Mouse (Mus musculus) midbrain, embryonic 15.5 days (tissue): ENCODE data around the gene Ssr1. TPM values are rescaled to one million over a fixed set of nuclear protein-coding genes. Genes with fewer than 3 reads are reported as not detected.

Experiments used
- ATAC-seq: fragments of 200-750 bp; cut with Nextera tagmentation; replicated peaks from 2 replicates; pipeline ENCODE4 v1.8.0; 2017; ENCODE audit warnings: moderate TSS enrichment
- H3K27ac ChIP-seq: fragments of 300-500 bp; sonication (generic); 2 replicates; pipeline ENCODE4 v1.5.1; 2015; ENCODE audit warnings: mild to moderate bottlenecking, inconsistent platforms
- H3K27me3 ChIP-seq: fragments of 300-500 bp; sonication (generic); replicated peaks from 2 replicates; pipeline ENCODE4 v1.6.1; 2015; ENCODE audit warnings: inconsistent platforms
- H3K36me3 ChIP-seq: fragments of 300-500 bp; sonication (generic); replicated peaks from 2 replicates; pipeline ENCODE4 v1.6.1; 2015; ENCODE audit warnings: inconsistent platforms
- H3K4me1 ChIP-seq: fragments of 300-500 bp; sonication (generic); 2 replicates; pipeline ENCODE4 v1.6.1; 2015; ENCODE audit warnings: inconsistent platforms
- H3K4me2 ChIP-seq: fragments of 300-500 bp; sonication (generic); 2 replicates; pipeline ENCODE4 v1.6.1; 2015; ENCODE audit warnings: inconsistent platforms, mild to moderate bottlenecking, moderate library complexity
- H3K4me3 ChIP-seq: fragments of 300-500 bp; sonication (generic); 2 replicates; pipeline ENCODE4 v1.5.1; 2015; ENCODE audit warnings: mild to moderate bottlenecking, inconsistent platforms
- H3K9ac ChIP-seq: fragments of 300-500 bp; sonication (generic); 2 replicates; pipeline ENCODE4 v1.6.1; 2015; ENCODE audit warnings: mild to moderate bottlenecking, inconsistent platforms
- H3K9me3 ChIP-seq: fragments of 300-500 bp; sonication (generic); 2 replicates; pipeline ENCODE4 v1.6.1; 2016; ENCODE audit warnings: inconsistent platforms
- WGBS: fragments of 180-500 bp; shearing (Covaris S2); methylation state at CpG from one replicate; pipeline ENCODE4 v1.1.7; 2015; ENCODE audit warnings: mixed read lengths; 5-methylcytosine and 5-hydroxymethylcytosine counted together
- polyA plus RNA-seq: library from polyadenylated mRNA; unstranded; fragments of >200 nt; fragmentation: Nextera tagmentation; extraction: Ambion mirVana; gene quantifications from 2 replicates; pipeline ENCODE4 v1.2.1, GENCODE M21; 2015

Gene Ssr1
- polyA plus RNA-seq, 1 experiment from 2014 or later = 57.9 TPM

DNA sequence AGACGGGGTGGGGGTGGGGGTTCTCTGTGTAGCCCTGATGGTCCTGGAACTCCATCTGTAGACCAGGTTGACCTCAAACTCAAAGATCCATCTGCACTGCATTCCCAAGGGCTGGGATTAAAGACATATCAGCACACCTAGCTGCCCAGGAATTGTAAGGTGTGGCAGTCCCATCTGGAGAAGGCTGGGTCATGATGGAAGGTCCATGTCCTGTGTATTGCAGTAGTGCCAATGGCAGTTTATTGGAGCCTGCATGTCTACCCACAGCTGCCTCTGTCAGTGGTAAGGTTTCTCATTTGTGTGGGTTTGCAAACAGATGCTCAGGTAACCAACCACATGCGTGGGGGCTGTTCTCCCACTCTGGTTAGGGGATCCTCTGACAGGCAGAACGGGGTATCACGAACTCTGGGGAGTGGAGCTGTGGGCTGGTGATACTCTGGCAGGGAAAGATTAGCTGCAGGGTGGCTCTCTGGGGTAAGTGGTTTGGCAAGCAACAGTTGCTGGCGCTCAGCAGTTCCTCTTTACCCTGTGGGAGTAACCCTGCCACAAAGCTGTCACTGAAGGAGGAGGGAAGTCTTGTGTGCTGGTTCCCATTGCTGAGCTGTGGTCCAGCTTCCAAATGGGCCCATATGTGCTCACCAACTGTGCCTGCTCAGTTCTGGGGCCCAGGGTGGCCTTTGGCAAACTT, 15.8 kb upstream of the Ssr1 start:
- no peak overlapping the region for H3K27ac ChIP-seq
- no peak overlapping the region for H3K9ac ChIP-seq
- H3K36me3 ChIP-seq = no peaks in the 10 kb centered on the region
- ATAC-seq = no peak
- WGBS = 78% methylated on average over 5 of the region's 5 CpGs
- no peak overlapping the region for H3K4me2 ChIP-seq
- no peaks in the 10 kb centered on the region for H3K4me1 ChIP-seq
- H3K9me3 ChIP-seq = no peaks in the 10 kb centered on the region
- no peak overlapping the region for H3K4me3 ChIP-seq
- H3K27me3 ChIP-seq = no peaks in the 10 kb centered on the region

DNA sequence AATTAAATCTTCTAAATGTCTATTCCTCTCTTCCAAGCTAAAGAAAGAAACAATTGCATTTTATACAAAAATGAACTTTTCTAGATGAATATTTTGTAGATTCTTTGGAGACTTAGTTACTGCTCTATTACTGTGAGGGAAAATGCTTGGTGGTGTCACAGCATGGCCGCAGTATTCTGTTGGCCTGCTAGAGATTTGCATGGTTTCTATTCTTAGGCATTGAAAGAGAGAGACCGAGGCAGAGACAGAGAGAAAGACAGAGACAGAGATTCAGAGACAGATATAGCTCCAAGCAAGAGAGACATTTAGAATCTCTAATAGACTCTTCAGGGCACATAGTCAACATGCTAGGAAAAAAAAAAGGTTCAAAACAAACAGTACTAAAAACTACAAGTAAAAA, 14.0 kb upstream of the Ssr1 start:
- Histone ChIP-seq H3K4me1 (no peaks in the 10 kb centered on the region), H3K4me3 (no peak overlapping the region), H3K27ac (no peak overlapping the region), H3K9ac (no peak overlapping the region), H3K36me3 (no peaks in the 10 kb centered on the region), H3K9me3 (no peaks in the 10 kb centered on the region), H3K27me3 (no peaks in the 10 kb centered on the region), H3K4me2 (no peak overlapping the region)
- no peak for ATAC-seq
- WGBS = 98% methylated on average over 2 of the region's 2 CpGs

DNA sequence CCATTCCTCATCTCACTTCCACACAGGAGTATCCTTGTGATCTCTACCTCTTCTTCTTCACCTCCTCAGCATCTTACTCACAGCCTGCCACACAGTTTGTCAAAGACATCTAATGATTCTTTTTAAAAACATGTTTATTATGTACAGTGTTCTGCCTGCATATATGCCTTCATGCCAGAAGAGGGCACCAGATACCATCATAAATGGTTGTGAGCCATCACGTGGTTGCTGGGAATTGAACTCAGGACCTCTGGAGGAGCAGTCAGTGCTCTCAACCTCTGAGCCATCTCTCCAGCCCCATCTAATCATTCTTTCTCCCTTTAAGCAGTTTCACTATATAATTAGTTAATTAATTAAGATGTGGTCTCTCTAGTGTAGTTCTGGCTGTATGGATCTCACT, 8.4 kb upstream of the Ssr1 start:
- WGBS = 31% methylated on average over 1 of the region's 1 CpGs
- Histone ChIP-seq H3K27ac (no peak overlapping the region), H3K9me3 (no peaks in the 10 kb centered on the region), H3K9ac (no peak overlapping the region), H3K4me1 (no peaks in the 10 kb centered on the region), H3K36me3 (no peaks in the 10 kb centered on the region), H3K4me3 (no peak overlapping the region), H3K27me3 (no peaks in the 10 kb centered on the region), H3K4me2 (no peak overlapping the region)
- no peak for ATAC-seq

DNA sequence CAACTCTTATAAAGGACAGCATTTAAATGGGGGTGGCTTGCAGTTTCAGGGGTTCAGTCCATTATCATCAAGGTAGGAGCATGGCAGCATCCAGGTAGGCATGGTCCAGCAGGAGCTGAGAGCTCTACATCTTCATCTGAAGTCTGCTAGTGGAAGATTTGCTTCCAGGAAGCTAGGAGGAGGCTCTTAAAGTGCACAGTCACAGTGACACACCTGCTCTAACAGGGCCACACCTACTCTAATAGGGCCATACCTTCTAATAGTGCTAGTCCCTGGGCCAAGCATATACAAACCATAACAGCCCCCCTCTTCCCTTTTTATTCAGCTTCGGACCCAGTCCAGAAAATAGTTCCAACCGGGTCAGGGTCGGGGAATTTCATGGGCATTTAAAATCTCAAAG, 5.7 kb upstream of the Ssr1 start:
- no peak overlapping the region for H3K27ac ChIP-seq
- no peaks in the 10 kb centered on the region for H3K4me1 ChIP-seq
- H3K36me3 ChIP-seq = no peaks in the 10 kb centered on the region
- no peak overlapping the region for H3K4me3 ChIP-seq
- no peaks in the 10 kb centered on the region for H3K9me3 ChIP-seq
- no peak overlapping the region for H3K4me2 ChIP-seq
- H3K27me3 ChIP-seq = no peaks in the 10 kb centered on the region
- ATAC-seq = no peak
- H3K9ac ChIP-seq = no peak overlapping the region
- 56% methylated on average over 3 of the region's 3 CpGs for WGBS

DNA sequence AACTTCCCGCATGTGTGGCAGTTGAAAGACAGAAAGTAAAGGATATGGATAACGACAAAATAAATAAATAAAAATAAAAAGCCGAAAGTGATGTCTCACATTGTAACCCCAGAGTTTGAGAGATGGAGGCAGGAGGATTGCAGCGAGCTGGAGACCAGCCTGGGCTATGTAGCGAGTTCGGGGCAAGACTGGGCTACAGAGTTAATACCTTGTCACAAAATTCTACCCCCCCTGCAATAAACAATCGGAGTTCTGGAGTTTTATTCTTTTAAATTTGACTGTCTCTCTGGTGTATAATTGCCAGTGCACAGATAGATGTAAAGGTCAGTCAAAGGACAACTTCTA, 360 bp upstream of the Ssr1 start:
- Histone ChIP-seq H3K27ac (peak overlapping the region; percentile 94), H3K9ac (peak overlapping the region; percentile 41), H3K36me3 (peaks cover 7% of the 10 kb centered on the region; the same call in 1 of the 2 replicates), H3K4me2 (peak overlapping the region; percentile 61), H3K4me3 (peak overlapping the region; percentile 80), H3K4me1 (peaks cover 16% of the 10 kb centered on the region), H3K27me3 (no peaks in the 10 kb centered on the region), H3K9me3 (no peaks in the 10 kb centered on the region)
- ATAC-seq = peak; percentile 76
- 18% methylated on average over 7 of the region's 7 CpGs for WGBS

DNA sequence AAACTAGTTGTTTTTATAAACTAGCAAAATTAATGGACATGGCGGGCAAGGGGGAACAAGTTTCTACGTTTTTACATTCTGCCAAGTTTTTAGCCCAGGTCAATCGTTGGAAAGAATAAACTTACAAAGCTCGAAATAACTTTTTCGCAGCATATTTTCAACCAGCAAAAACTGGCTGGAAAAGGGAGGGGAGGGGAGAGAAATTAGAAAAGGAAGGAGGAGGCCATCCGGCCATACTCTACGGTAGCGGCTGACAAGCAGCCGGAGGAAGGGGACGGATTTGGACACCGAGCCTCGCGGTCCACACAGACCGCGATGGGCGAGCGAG, 677 bp downstream of the Ssr1 start:
- no peaks in the 10 kb centered on the region for H3K9me3 ChIP-seq
- peak overlapping the region; percentile 80 for H3K4me3 ChIP-seq
- peak overlapping the region; percentile 61 for H3K4me2 ChIP-seq
- peak overlapping the region; percentile 89 for H3K9ac ChIP-seq
- H3K27ac ChIP-seq = peak overlapping the region; percentile 94
- peaks cover 15% of the 10 kb centered on the region; the same call in 1 of the 2 replicates for H3K36me3 ChIP-seq
- no peaks in the 10 kb centered on the region for H3K27me3 ChIP-seq
- WGBS = under 1% methylated on average over 17 of the region's 17 CpGs
- H3K4me1 ChIP-seq = peaks cover 16% of the 10 kb centered on the region
- no peak for ATAC-seq

DNA sequence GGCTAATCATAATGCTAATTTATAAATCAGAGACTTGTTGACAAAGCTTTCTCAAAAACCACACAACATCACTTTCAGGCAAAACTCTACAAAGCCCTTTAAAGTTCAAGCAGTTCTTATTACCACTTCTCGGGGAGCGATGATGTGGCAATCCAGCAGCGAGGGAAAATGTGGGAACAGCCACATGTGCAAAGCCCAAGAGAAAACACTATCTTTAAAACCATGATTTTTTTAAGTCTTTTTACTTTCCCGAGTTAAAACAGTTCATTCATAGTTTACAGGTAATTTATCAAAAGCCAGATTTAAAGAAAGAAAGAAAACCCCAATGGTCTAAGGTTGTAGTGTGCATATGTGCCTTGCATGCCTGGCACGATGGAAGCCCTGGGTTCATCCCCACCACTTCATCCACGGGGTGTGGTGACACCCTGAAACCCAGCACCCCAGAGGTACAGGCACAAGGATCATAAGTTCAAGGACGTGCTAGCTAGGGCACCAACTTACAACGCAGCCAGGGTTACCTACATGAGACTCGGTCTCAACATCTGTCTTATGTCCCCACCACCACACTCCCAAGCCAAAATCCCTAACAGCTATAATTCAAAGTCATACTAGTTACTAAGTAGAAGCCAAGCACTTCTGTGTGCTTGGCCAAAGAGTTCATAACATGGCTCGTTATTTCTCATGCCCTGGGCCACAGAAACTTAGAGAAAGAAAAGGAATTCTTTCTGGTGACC, 1.2 kb downstream of the Ssr1 start:
- peaks cover 18% of the 10 kb centered on the region; the same call in 1 of the 2 replicates for H3K36me3 ChIP-seq
- H3K4me3 ChIP-seq = peak overlapping the region; percentile 80
- no peak overlapping the region for H3K27ac ChIP-seq
- H3K4me2 ChIP-seq = peak overlapping the region; percentile 61
- H3K9me3 ChIP-seq = no peaks in the 10 kb centered on the region
- no peak for ATAC-seq
- peaks cover 16% of the 10 kb centered on the region for H3K4me1 ChIP-seq
- WGBS = 12% methylated on average over 10 of the region's 10 CpGs
- H3K9ac ChIP-seq = peak overlapping the region; percentile 89
- no peaks in the 10 kb centered on the region for H3K27me3 ChIP-seq

DNA sequence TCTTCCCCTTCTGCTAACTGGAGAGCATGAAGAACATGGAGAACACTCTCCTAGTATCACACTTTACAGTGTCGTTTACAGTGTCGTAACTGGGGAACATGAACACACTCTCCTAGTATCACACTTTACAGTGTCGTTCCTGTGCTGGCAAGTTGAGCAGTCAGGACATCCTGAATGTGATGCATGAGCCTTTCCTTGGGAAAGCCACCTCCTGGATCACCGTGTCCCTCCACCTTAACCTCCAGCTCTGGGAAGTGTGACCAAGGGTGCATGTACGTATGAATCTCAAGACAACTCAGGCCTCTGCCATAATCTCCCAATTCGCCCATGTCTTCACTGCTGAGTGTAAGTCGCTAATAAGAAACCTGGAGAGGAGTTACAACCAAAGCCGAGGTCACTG, 4.3 kb downstream of the Ssr1 start:
- Histone ChIP-seq H3K4me1 (peaks cover 16% of the 10 kb centered on the region), H3K4me3 (no peak overlapping the region), H3K36me3 (peaks cover 40% of the 10 kb centered on the region), H3K27me3 (no peaks in the 10 kb centered on the region), H3K4me2 (no peak overlapping the region), H3K27ac (no peak overlapping the region), H3K9ac (no peak overlapping the region), H3K9me3 (no peaks in the 10 kb centered on the region)
- no peak for ATAC-seq
- 93% methylated on average over 8 of the region's 8 CpGs for WGBS

DNA sequence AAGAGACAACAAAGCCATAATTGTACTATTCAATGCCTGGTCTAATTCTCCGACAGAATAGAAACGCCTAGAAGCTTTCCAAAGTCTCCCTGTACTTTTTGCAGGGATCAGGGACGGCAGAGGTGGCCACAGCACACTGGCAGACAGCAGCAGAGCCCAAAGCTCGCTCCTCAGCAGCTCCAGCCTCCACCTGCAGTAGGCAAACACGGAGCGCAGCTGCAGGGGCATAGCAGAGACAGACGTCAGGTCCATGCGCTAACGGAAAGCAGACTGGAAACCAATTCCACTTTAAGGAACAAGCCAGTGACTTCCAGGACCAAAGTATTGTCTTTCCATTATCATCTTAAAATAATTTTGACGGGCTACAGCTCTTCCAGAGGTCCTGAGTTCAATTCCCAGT, 7.9 kb downstream of the Ssr1 start:
- Histone ChIP-seq H3K27me3 (no peaks in the 10 kb centered on the region), H3K4me3 (no peak overlapping the region), H3K4me1 (no peaks in the 10 kb centered on the region), H3K4me2 (no peak overlapping the region), H3K36me3 (peaks cover 64% of the 10 kb centered on the region), H3K27ac (no peak overlapping the region), H3K9me3 (no peaks in the 10 kb centered on the region), H3K9ac (no peak overlapping the region)
- 80% methylated on average over 10 of the region's 10 CpGs for WGBS
- no peak for ATAC-seq

DNA sequence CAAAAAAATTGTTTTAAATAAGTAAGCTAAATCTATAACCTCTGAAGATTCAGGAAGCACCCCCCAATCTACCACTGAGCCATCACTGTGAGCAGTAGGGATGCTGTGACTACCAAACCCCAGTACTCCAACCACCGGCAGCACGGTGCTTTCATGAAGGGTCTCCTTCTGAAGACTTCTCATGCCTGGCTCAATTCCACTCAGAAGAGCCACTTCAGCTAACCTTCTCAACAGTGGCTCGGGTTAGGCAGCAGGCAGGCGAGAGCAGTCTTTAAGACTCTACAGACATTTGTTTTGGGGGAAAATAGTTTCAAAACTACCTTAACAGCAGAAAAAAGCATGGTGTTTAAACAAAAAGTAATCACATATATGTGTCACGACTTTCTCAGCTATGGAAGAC, 13.0 kb downstream of the Ssr1 start:
- Histone ChIP-seq H3K27me3 (no peaks in the 10 kb centered on the region), H3K36me3 (peaks cover 45% of the 10 kb centered on the region), H3K27ac (no peak overlapping the region), H3K4me1 (no peaks in the 10 kb centered on the region), H3K4me3 (no peak overlapping the region), H3K9ac (no peak overlapping the region), H3K9me3 (no peaks in the 10 kb centered on the region), H3K4me2 (no peak overlapping the region)
- 92% methylated on average over 5 of the region's 5 CpGs for WGBS
- ATAC-seq = no peak

DNA sequence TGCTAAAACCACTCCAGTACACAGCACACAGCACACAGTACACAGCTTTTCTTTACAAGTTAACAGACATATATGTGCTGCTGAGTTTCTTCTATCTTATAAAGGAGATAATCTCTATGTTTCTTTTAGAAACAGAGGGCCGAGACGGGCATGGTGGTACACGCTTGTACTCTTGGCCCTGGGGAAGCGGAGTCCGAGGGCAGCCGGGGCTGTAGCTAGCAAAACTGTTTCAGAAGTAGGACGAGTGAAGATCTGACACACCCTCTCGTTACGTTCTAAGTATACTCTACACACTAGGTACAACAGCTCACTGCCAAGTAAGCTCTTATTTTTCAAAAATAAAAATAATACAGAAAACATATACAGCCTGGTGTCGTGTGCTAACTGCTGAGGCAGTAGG, 13.7 kb downstream of the Ssr1 start:
- Histone ChIP-seq H3K36me3 (peaks cover 43% of the 10 kb centered on the region), H3K9me3 (no peaks in the 10 kb centered on the region)

DNA sequence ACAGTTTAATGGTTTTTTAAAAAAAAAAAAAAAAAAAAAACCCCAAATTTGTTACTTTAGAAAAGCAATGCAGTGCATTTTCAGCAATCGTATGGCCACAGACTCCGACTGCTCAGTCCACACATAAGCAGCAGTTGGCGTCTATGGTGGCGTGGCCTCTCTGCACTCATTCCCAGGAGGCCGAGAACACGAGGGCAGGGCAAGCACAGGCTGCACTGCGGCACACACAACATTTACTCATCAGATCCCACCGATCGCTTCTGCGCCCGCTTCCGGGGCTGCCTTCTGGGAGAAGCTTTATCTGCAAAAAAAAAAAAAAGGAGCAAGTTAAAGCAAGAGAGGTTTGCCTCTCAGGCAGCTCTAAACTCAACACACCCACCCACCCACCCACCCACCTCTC, 14.5 kb downstream of the Ssr1 start:
- H3K27ac ChIP-seq = no peak overlapping the region
- no peaks in the 10 kb centered on the region for H3K9me3 ChIP-seq
- no peak for ATAC-seq
- H3K9ac ChIP-seq = no peak overlapping the region
- no peaks in the 10 kb centered on the region for H3K27me3 ChIP-seq
- H3K4me2 ChIP-seq = no peak overlapping the region
- H3K4me1 ChIP-seq = no peaks in the 10 kb centered on the region
- H3K36me3 ChIP-seq = peaks cover 41% of the 10 kb centered on the region
- WGBS = 87% methylated on average over 12 of the region's 12 CpGs
- H3K4me3 ChIP-seq = no peak overlapping the region

More for the DNA sequence above, 13.7 kb downstream of the Ssr1 start:
- ATAC-seq = no peak
- no peaks in the 10 kb centered on the region for H3K4me1 ChIP-seq
- no peak overlapping the region for H3K4me2 ChIP-seq
- H3K9ac ChIP-seq = no peak overlapping the region
- no peak overlapping the region for H3K4me3 ChIP-seq
- H3K27ac ChIP-seq = no peak overlapping the region
- WGBS = 92% methylated on average over 10 of the region's 10 CpGs
- no peaks in the 10 kb centered on the region for H3K27me3 ChIP-seq

DNA sequence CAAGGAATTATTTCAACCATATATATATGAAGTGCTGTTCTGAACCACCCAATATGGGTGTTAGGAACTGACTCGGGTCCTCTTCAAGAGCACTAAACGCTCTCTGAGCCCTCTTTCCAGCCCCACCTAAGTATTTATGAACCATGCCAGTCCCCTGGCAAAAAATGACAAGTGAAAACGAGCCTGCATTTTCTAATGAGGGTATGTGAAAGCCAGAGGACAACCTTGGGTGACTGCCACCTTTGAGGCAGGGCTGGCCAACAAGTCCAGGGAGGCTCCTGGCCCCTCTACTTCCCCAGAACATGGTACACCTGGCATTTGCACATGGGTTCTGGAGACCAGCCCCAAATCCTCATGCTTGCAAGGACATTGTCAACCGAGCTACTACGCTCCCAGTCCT, 19.3 kb downstream of the Ssr1 start:
- H3K9me3 ChIP-seq = no peaks in the 10 kb centered on the region
- WGBS = 89% methylated on average over 5 of the region's 5 CpGs
- H3K9ac ChIP-seq = no peak overlapping the region
- no peak for ATAC-seq
- no peak overlapping the region for H3K4me3 ChIP-seq
- no peak overlapping the region for H3K27ac ChIP-seq
- no peaks in the 10 kb centered on the region for H3K27me3 ChIP-seq
- H3K4me1 ChIP-seq = no peaks in the 10 kb centered on the region
- peaks cover 11% of the 10 kb centered on the region; the same call in 1 of the 2 replicates for H3K36me3 ChIP-seq
- no peak overlapping the region for H3K4me2 ChIP-seq
